Mouse (Mus musculus) neural tube, embryonic 14.5 days (tissue): Measurements from ENCODE around the gene Itga10. TPM values are rescaled to one million over a fixed set of nuclear protein-coding genes. Genes with fewer than 3 reads are reported as not detected.
A peak's percentile ranks its signal among the peaks of the same experiment; 100 is the strongest.
"Not testable (repeated sequence)": the region's sequence is repeated elsewhere in the genome, so short reads cannot be mapped to it uniquely, and the experiment has no call there.

Experiments
- ATAC-seq: fragments of 200-750 bp; cut with Nextera tagmentation; 2 replicates; pipeline ENCODE4 v1.8.0; 2017; ENCODE audit warnings: low read depth, mild to moderate bottlenecking, moderate TSS enrichment, moderate library complexity
- H3K27ac ChIP-seq: fragments of 300-500 bp; sonication (generic); 2 replicates; pipeline ENCODE4 v1.5.1; 2014; ENCODE audit warnings: low read depth, mild to moderate bottlenecking, control low read depth, low read length, moderate library complexity, mixed read lengths
- H3K27me3 ChIP-seq: fragments of 300-500 bp; sonication (generic); 2 replicates; pipeline ENCODE4 v1.6.1; 2014; ENCODE audit warnings: low read length; ENCODE audit not compliant: control insufficient read depth, insufficient read depth
- H3K36me3 ChIP-seq: fragments of 300-500 bp; sonication (generic); 2 replicates; pipeline ENCODE4 v1.6.1; 2014; ENCODE audit warnings: low read length, mixed read lengths; ENCODE audit not compliant: control insufficient read depth, insufficient read depth
- H3K4me1 ChIP-seq: fragments of 300-500 bp; sonication (generic); 2 replicates; pipeline ENCODE4 v1.6.1; 2014; ENCODE audit warnings: low read length; ENCODE audit not compliant: control insufficient read depth, insufficient read depth
- H3K4me2 ChIP-seq: fragments of 300-500 bp; sonication (generic); 2 replicates; pipeline ENCODE4 v1.6.1; 2014; ENCODE audit warnings: mild to moderate bottlenecking, low read depth, low read length, control low read depth
- H3K4me3 ChIP-seq: fragments of 300-500 bp; sonication (generic); 2 replicates; pipeline ENCODE4 v1.5.1; 2014; ENCODE audit warnings: low read depth, low read length, control low read depth, mixed read lengths
- H3K9ac ChIP-seq: fragments of 300-500 bp; sonication (generic); replicated peaks from 2 replicates; pipeline ENCODE4 v1.6.1; 2014; ENCODE audit warnings: low read depth, mild to moderate bottlenecking, control low read depth, low read length, mixed read lengths
- H3K9me3 ChIP-seq: fragments of 300-500 bp; sonication (generic); 2 replicates; pipeline ENCODE4 v1.6.1; 2016; ENCODE audit warnings: low read length; ENCODE audit not compliant: control insufficient read depth
- WGBS: fragments of 180-500 bp; shearing (Covaris S2); extraction: QIAGEN DNeasy Blood & Tissue Kit; methylation state at CpG from one replicate; pipeline ENCODE4 v1.1.7; 2014; 5-methylcytosine and 5-hydroxymethylcytosine counted together
- polyA plus RNA-seq: library from polyadenylated mRNA; unstranded; fragments of >200 nt; fragmentation: Nextera tagmentation; extraction: Ambion mirVana; gene quantifications from 2 replicates; pipeline ENCODE4 v1.2.1, GENCODE M21; 2014

The Itga10 gene
- polyA plus RNA-seq, 1 experiment from 2014 or later = 1.3 TPM

DNA sequence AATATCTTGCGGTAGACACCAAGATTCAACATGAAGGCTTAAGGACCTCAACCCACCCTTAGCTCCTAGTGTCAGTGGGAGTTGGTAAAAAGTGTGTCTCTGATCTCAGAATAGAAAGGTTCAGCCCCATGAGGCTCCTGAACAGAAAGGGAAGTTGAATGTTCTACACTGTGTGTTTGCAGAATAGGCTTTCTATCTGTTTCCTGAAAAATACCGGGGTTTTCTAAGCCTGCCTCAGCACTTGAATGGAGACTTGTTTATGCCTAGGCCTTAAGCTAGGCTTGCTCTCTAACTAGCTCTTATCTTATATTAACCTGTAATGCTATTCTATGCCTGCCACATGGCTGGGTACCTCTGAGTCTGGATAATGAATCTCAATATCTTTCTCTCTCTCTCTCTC lies 15.5 kb downstream of the Itga10 start:
- Histone ChIP-seq H3K9me3 (no peaks in the 10 kb centered on the region), H3K4me3 (no peak overlapping the region), H3K4me2 (no peak overlapping the region), H3K4me1 (0 out of 2 replicates have a peak, but pooled peaks cover 2% of the 10 kb centered on the region), H3K36me3 (no peaks in the 10 kb centered on the region), H3K27ac (no peak overlapping the region), H3K27me3 (no peaks in the 10 kb centered on the region), H3K9ac (no peak overlapping the region)
- no peak for ATAC-seq
- 91% methylated on average over 2 of the region's 2 CpGs for WGBS

DNA sequence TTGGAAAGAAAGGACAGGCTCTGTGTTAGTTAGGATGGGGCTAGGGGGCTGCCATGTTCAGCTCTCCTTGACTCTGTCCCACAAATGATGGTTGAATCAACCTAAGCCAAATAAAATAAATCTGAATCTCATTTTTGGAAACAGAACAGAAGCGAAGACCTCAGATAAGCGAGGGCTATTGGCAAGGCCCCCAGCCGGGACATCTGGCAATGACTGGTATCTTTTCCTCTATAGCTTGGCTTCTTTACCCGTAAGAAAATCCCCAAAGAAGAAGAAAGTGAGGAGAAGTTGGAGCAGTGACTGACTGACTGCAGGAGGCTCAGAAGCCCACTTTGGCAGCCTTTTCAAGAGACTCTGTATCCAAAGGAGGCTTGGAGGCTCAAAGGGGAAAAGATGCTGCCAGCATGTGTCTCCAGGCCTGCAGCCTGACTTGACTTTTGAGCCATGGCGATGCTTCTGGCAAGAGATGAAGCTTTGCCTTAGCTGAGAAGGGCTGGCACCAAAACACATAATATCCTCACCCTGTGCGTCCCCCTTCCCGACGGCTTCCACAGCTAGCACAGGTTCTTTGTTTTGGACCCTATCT lies 17.4 kb downstream of the Itga10 start:
- 42% methylated on average over 8 of the region's 8 CpGs for WGBS
- H3K4me3 ChIP-seq = no peak overlapping the region
- H3K4me1 ChIP-seq = 0 out of 2 replicates have a peak, but pooled peaks cover 2% of the 10 kb centered on the region
- no peaks in the 10 kb centered on the region for H3K36me3 ChIP-seq
- no peak for ATAC-seq
- H3K27ac ChIP-seq = peak overlapping the region; percentile 12; the same call in 1 of the 2 replicates
- peak overlapping the region; percentile 55 for H3K4me2 ChIP-seq
- H3K9ac ChIP-seq = 0 out of 2 replicates have a peak overlapping the region, but pooled peaks have one; percentile 3
- H3K9me3 ChIP-seq = no peaks in the 10 kb centered on the region
- no peaks in the 10 kb centered on the region for H3K27me3 ChIP-seq

DNA sequence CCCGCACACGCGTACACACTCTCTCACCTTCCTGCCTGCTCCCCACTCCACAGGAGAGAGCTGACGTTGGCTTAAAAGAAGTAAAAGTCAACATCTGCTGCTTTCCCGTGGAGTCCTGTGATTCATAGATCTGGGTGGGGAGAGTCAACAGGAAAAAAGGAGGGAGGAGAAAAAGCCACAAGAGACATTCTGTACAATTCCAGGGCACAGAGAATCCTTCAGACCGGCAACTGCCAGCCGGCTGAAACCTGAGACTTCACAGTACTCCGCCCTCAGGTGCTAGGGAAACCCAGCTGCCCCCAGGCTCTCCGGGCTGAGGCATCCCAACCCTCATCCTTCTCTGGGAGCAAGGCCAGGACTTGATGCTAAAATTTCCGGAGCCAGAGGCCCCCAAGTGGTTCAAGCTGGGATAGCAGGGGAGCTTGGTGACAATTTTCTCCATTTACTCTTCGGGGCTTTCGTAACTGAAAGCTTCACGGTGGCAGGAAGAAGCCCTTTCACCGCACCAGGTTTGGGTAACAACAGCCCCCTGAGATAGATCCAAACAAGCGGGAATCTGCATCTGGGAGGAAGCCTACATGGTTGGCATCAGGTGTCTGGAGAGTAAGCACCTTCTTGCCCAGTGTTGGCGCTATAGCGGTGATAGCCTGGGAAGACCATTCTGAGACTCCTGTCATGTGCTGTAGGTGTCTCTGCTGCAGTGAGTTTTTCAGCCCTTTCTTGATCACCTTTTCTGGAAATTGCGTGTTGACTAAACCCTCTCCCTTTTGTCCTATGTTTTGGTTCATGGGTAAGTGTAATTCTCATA lies 18.3 kb downstream of the Itga10 start:
- Histone ChIP-seq H3K4me2 (peak overlapping the region; percentile 55), H3K9ac (0 out of 2 replicates have a peak overlapping the region, but pooled peaks have one; percentile 3), H3K27ac (peak overlapping the region; percentile 12; the same call in 1 of the 2 replicates), H3K9me3 (no peaks in the 10 kb centered on the region), H3K36me3 (no peaks in the 10 kb centered on the region), H3K27me3 (no peaks in the 10 kb centered on the region), H3K4me1 (0 out of 2 replicates have a peak, but pooled peaks cover 2% of the 10 kb centered on the region), H3K4me3 (peak overlapping the region; percentile 24; the same call in 1 of the 2 replicates)
- WGBS = 5% methylated on average over 17 of the region's 18 CpGs
- ATAC-seq = peak; percentile 80; the same call in 1 of the 2 replicates

GRCm38 (mm10) chr3:96665732-96666363 lies 20.5 kb downstream of the Itga10 start:
- WGBS = 84% methylated on average over 7 of the region's 7 CpGs

DNA sequence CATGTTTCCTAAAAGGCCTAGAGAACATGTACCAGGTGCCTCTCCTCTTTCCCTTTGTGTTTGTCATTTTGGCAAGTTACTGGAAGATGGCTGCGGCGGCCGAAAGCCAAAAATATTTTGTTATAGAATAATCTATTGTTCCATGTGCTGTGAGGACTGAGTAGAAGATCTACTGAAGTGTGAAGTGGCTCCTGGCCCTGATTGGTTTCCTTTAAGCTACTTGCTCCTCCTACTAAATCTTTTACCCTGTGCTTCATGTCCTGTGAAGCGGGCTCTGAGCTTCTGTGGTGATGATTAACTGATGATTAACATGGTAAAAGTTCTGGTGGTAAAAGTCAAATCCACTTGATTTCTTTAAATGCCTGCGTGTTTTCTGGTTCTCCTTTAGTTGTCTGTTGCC lies 21.5 kb downstream of the Itga10 start:
- 94% methylated on average over 5 of the region's 5 CpGs for WGBS
- Histone ChIP-seq H3K9ac (no peak overlapping the region), H3K27ac (no peak overlapping the region)

More at GRCm38 (mm10) chr3:96665732-96666363, 20.5 kb downstream of the Itga10 start:
- not testable (repeated sequence) for H3K27ac ChIP-seq, H3K27me3 ChIP-seq, H3K4me2 ChIP-seq, H3K4me3 ChIP-seq, ATAC-seq, H3K9ac ChIP-seq, H3K9me3 ChIP-seq, H3K4me1 ChIP-seq, H3K36me3 ChIP-seq

GRCm38 (mm10) chr3:96667316-96667715 lies 21.9 kb downstream of the Itga10 start:
- WGBS = 41% methylated on average over 1 of the region's 1 CpGs

More for the DNA sequence above, 21.5 kb downstream of the Itga10 start:
- H3K36me3 ChIP-seq = no peaks in the 10 kb centered on the region
- H3K9me3 ChIP-seq = no peaks in the 10 kb centered on the region
- ATAC-seq = no peak
- no peak overlapping the region for H3K4me2 ChIP-seq
- 0 out of 2 replicates have a peak, but pooled peaks cover 2% of the 10 kb centered on the region for H3K4me1 ChIP-seq
- H3K27me3 ChIP-seq = no peaks in the 10 kb centered on the region
- no peak overlapping the region for H3K4me3 ChIP-seq

DNA sequence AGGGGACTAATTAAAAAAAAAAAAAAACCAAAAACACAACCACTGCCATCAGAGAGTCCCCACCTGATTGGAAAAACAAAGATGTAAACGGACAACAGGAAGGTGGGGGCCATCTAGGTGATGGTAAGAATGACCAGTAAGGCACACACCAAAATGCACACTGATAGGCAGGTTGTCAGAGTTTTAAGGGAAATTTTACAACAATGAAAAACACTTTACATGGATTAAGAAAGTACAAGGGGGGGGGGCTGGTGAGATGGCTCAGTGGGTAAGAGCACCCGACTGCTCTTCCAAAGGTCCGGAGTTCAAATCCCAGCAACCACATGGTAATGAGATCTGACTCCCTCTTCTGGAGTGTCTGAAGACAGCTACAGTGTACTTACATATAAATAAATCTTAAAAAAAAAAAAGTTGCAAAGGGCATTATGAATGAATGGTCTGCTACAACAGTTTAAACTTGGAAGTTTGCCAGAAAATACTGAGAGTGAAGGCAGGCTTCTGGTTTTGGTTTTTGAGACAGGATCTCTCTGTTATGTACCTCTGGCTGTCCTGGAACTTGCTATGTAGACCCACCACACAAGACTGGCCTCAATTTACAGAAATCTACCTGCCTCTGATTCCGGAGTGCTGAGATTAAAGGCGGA lies 23.2 kb downstream of the Itga10 start:
- Histone ChIP-seq H3K27ac (no peak overlapping the region), H3K4me3 (no peak overlapping the region), H3K9ac (no peak overlapping the region), H3K27me3 (no peaks in the 10 kb centered on the region), H3K4me1 (no peaks in the 10 kb centered on the region), H3K36me3 (no peaks in the 10 kb centered on the region), H3K4me2 (no peak overlapping the region), H3K9me3 (no peaks in the 10 kb centered on the region)
- no peak for ATAC-seq
- WGBS = 92% methylated on average over 5 of the region's 5 CpGs

More at GRCm38 (mm10) chr3:96667316-96667715, 21.9 kb downstream of the Itga10 start:
- 0 out of 2 replicates have a peak, but pooled peaks cover 2% of the 10 kb centered on the region for H3K4me1 ChIP-seq
- H3K27ac ChIP-seq = no peak overlapping the region
- no peak overlapping the region for H3K4me2 ChIP-seq
- no peaks in the 10 kb centered on the region for H3K27me3 ChIP-seq
- H3K4me3 ChIP-seq = no peak overlapping the region
- H3K9me3 ChIP-seq = no peaks in the 10 kb centered on the region
- H3K9ac ChIP-seq = no peak overlapping the region
- H3K36me3 ChIP-seq = no peaks in the 10 kb centered on the region
- no peak for ATAC-seq

DNA sequence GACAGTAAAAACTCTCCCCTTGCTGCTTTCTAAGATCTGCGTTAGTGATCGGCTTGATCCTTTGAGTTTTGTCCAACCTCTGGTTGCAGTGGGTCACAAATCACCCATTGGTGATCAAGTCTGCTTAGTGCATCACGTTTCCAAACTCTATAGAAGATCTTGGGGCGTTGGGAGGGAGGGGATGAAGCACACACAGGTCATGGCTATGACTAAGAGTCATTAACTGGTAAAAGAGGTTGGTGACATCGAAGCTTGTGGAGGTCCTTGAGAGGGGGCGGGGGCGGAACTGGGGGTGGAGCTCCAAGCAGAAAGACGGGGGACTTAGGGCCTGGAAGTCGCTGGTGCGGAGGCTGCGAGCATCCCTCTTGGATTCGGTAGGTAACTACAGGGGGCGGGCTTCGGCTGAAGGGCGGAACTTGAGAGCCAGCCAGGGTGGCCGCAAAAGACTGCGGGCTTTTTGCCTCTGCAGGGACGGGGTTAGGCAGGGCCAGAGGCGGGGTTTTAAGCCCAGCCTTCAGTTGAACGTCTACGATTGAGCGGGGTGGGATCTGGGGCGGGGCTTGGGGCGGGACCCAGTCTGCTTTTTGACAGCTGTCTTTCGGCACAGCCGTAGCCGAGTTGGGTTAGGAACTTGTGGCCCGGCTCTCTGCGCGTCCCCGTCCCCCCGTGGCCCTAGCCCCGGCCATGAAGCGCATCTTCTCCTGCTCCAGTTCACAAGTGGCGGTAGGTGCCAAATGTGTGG lies 24.5 kb downstream of the Itga10 start, which contains the start of gene Ankrd35:
TSS of gene Ankrd35 (plus strand) at position 405 of the 742 bp plus-strand sequence.
- ATAC-seq = peak; percentile 93
- Histone ChIP-seq H3K27me3 (no peaks in the 10 kb centered on the region), H3K36me3 (no peaks in the 10 kb centered on the region), H3K9me3 (no peaks in the 10 kb centered on the region), H3K4me1 (no peaks in the 10 kb centered on the region), H3K9ac (peak within 1 kb of the TSS; percentile 21; the same call in 1 of the 2 replicates), H3K27ac (no peak within 1 kb of the TSS), H3K4me2 (peak within 1 kb of the TSS; percentile 66), H3K4me3 (peak within 1 kb of the TSS; percentile 34)
- 4% methylated on average over 34 of the region's 35 CpGs for WGBS
